Mouse (Mus musculus) midbrain, postnatal 0 days (tissue): ENCODE data around the gene Nxph4. TPM values are rescaled to one million over a fixed set of nuclear protein-coding genes. Genes with fewer than 3 reads are reported as not detected.
A peak's percentile ranks its signal among the peaks of the same experiment; 100 is the strongest.

ENCODE experiments used
- ATAC-seq: fragments of 200-750 bp; cut with Nextera tagmentation; 2 replicates; pipeline ENCODE4 v1.8.0; 2017; ENCODE audit warnings: moderate number of reproducible peaks, mild to moderate bottlenecking, moderate TSS enrichment, moderate library complexity; ENCODE audit not compliant: low FRiP score
- DNase-seq: peaks from one replicate; pipeline ENCODE4 v3.0.0-alpha.2; 2015; ENCODE audit warnings: low spot score
- H3K27ac ChIP-seq: fragments of 300-500 bp; sonication (generic); 2 replicates; pipeline ENCODE4 v1.5.1; 2014; ENCODE audit warnings: low read depth, mild to moderate bottlenecking, low read length, mixed read lengths
- H3K27me3 ChIP-seq: fragments of 300-500 bp; sonication (generic); 2 replicates; pipeline ENCODE4 v1.6.1; 2014; ENCODE audit warnings: low read length, control low read depth, mixed read lengths; ENCODE audit not compliant: insufficient read depth
- H3K36me3 ChIP-seq: fragments of 300-500 bp; sonication (generic); 2 replicates; pipeline ENCODE4 v1.6.1; 2014; ENCODE audit warnings: low read length, control low read depth, mixed read lengths; ENCODE audit not compliant: insufficient read depth
- H3K4me1 ChIP-seq: fragments of 300-500 bp; sonication (generic); 2 replicates; pipeline ENCODE4 v1.6.1; 2014; ENCODE audit warnings: mild to moderate bottlenecking, control low read depth, antibody characterized with exemption, low read length, mixed read lengths; ENCODE audit not compliant: insufficient read depth
- H3K4me2 ChIP-seq: fragments of 300-500 bp; sonication (generic); 2 replicates; pipeline ENCODE4 v1.6.1; 2014; ENCODE audit warnings: low read depth, mild to moderate bottlenecking, low read length, mixed read lengths; ENCODE audit not compliant: poor library complexity, severe bottlenecking
- H3K4me3 ChIP-seq: fragments of 300-500 bp; sonication (generic); 2 replicates; pipeline ENCODE4 v1.5.1; 2014; ENCODE audit warnings: low read depth, mild to moderate bottlenecking, low read length, moderate library complexity
- H3K9ac ChIP-seq: fragments of 300-500 bp; sonication (generic); replicated peaks from 2 replicates; pipeline ENCODE4 v1.6.1; 2014; ENCODE audit warnings: mild to moderate bottlenecking, low read length, moderate library complexity, mixed read lengths; ENCODE audit not compliant: poor library complexity, severe bottlenecking
- H3K9me3 ChIP-seq: fragments of 300-500 bp; sonication (generic); 2 replicates; pipeline ENCODE4 v1.6.1; 2016; ENCODE audit warnings: low read length, control low read depth
- CTCF ChIP-seq: IDR thresholded peaks from 2 replicates; pipeline ENCODE4 v1.5.1; 2016; ENCODE audit warnings: antibody characterized with exemption, mild to moderate bottlenecking
- WGBS: fragments of 180-500 bp; shearing (Covaris S2); extraction: QIAGEN DNeasy Blood & Tissue Kit; methylation state at CpG from one replicate; pipeline ENCODE4 v1.1.7; 2014; 5-methylcytosine and 5-hydroxymethylcytosine counted together
- polyA plus RNA-seq: library from polyadenylated mRNA; unstranded; fragments of >200 nt; fragmentation: Nextera tagmentation; extraction: Ambion mirVana; gene quantifications from 2 replicates; pipeline ENCODE4 v1.2.1, GENCODE M21; 2015
- total RNA-seq: library from RNA; depleted of rRNA; stranded (reverse); fragments of >200 nt; gene quantifications from 2 replicates; pipeline ENCODE4 v1.2.3, GENCODE M21; 2014

Gene Nxph4
- total and polyA plus RNA-seq, 2 experiments from 2014 or later, result 22.6 to 68.9 TPM

DNA sequence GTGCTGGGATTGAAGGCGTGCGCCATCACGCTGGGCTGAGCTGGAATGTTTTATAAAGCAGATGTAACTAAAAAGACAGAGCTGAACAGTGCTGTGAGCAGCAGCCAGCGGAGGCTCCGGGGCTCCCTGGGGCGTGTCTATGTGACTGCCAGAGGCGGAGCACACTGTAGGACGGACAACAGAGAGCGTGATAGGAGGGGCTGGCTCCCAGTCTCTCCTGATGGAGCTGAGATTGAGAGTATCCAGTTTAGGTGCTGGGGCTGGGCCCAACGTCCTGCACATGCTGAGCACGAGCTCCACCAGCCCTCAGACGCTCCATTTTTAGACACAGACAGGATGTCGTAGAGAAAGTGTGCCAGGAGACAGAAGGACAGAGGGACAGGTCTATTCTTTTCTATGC, 29.9 kb upstream of the Nxph4 start:
- Histone ChIP-seq H3K36me3 (peaks cover 74% of the 10 kb centered on the region), H3K27me3 (no peaks in the 10 kb centered on the region), H3K4me2 (no peak overlapping the region), H3K4me3 (no peak overlapping the region), H3K27ac (no peak overlapping the region), H3K9me3 (no peaks in the 10 kb centered on the region), H3K4me1 (no peaks in the 10 kb centered on the region), H3K9ac (no peak overlapping the region)
- ATAC-seq, result no peak
- TF ChIP-seq CTCF, result no peak
- no peak for DNase-seq
- WGBS, result 57% methylated on average over 13 of the region's 13 CpGs

- Histone ChIP-seq H3K4me3 (no peak overlapping the region), H3K27me3 (no peaks in the 10 kb centered on the region), H3K27ac (no peak overlapping the region), H3K4me2 (no peak overlapping the region), H3K9me3 (no peaks in the 10 kb centered on the region), H3K36me3 (peaks cover 77% of the 10 kb centered on the region), H3K4me1 (no peaks in the 10 kb centered on the region), H3K9ac (no peak overlapping the region)
- DNase-seq (no peak), ATAC-seq (no peak)
- TF ChIP-seq CTCF, result no peak
- 76% methylated on average over 8 of the region's 8 CpGs for WGBS
Measured at GRCm38 (mm10) chr10:127563840-127564239, 29.5 kb upstream of the Nxph4 start.

- DNase-seq, result no peak
- Histone ChIP-seq H3K4me1 (no peaks in the 10 kb centered on the region), H3K4me2 (no peak overlapping the region), H3K9me3 (no peaks in the 10 kb centered on the region), H3K27me3 (no peaks in the 10 kb centered on the region), H3K9ac (no peak overlapping the region), H3K36me3 (peaks cover 83% of the 10 kb centered on the region), H3K27ac (no peak overlapping the region), H3K4me3 (no peak overlapping the region)
- peak; percentile 68 for TF ChIP-seq CTCF
- ATAC-seq, result no peak
Measured at GRCm38 (mm10) chr10:127561145-127561544, 26.8 kb upstream of the Nxph4 start.

- 89% methylated on average over 13 of the region's 13 CpGs for WGBS
- H3K4me1 ChIP-seq, result no peaks in the 10 kb centered on the region
- TF ChIP-seq CTCF, result peak; percentile 55
Measured at GRCm38 (mm10) chr10:127557397-127557796, 23.0 kb upstream of the Nxph4 start.

DNA sequence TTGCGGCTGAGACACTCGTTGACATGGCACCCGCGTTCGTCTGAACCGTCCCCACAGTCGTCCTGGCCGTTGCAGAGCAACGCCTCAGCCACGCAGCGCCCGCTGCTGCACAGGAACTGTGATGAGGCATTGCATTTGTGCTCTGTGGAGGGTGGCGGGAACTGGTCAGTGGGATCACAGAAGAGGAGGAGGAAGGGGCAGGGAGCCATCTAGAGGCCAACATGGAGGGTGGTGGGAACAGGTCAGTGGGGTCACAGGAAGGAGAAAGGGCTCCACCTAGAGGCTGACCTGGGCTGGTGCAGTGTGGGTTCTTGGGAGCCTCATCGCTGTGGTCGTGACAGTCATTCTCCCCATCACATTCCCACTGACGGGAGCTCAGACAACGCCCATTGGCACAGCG, 21.3 kb upstream of the Nxph4 start:
- no peak overlapping the region for H3K9ac ChIP-seq
- no peaks in the 10 kb centered on the region for H3K4me1 ChIP-seq
- DNase-seq, result peak; percentile 51
- 58% methylated on average over 18 of the region's 18 CpGs for WGBS
- TF ChIP-seq CTCF, result peak; percentile 73
- H3K4me3 ChIP-seq, result no peak overlapping the region
- no peaks in the 10 kb centered on the region for H3K9me3 ChIP-seq
- peaks cover 99% of the 10 kb centered on the region for H3K36me3 ChIP-seq
- H3K27me3 ChIP-seq, result no peaks in the 10 kb centered on the region
- ATAC-seq, result peak; percentile 35; the same call in 1 of the 2 replicates
- H3K27ac ChIP-seq, result no peak overlapping the region
- H3K4me2 ChIP-seq, result no peak overlapping the region

More at GRCm38 (mm10) chr10:127557397-127557796, 23.0 kb upstream of the Nxph4 start:
- Histone ChIP-seq H3K9ac (no peak overlapping the region), H3K9me3 (no peaks in the 10 kb centered on the region), H3K36me3 (peaks cover 94% of the 10 kb centered on the region), H3K4me3 (no peak overlapping the region), H3K27me3 (no peaks in the 10 kb centered on the region), H3K4me2 (no peak overlapping the region), H3K27ac (no peak overlapping the region)
- DNase-seq (no peak), ATAC-seq (no peak)

DNA sequence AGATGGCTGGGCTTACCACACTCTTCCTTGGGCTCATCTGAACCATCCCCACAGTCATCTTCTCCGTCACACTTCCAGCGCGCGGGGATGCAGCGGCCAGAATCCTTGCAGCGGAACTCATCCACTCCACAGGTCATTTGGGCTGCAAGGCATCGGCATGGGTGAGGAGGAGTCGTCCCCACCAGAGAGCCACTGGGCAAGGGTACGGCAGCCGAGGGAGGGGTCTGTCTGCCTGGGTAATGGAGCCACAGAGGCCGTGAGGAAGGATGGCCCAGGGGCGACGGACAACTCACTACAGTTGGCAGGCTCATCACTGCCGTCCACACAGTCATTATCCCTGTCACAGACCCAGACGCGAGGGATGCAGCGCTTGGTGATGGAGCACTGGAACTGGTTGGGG, 15.5 kb upstream of the Nxph4 start:
- Histone ChIP-seq H3K36me3 (peaks cover 100% of the 10 kb centered on the region), H3K9me3 (no peaks in the 10 kb centered on the region), H3K27ac (no peak overlapping the region), H3K27me3 (no peaks in the 10 kb centered on the region), H3K4me3 (no peak overlapping the region), H3K4me1 (no peaks in the 10 kb centered on the region), H3K4me2 (no peak overlapping the region), H3K9ac (no peak overlapping the region)
- ATAC-seq (no peak), DNase-seq (no peak)
- no peak for TF ChIP-seq CTCF
- WGBS, result 90% methylated on average over 17 of the region's 17 CpGs
